Comparison of ENCODE assay signal across 32 mouse cellular contexts in the genomic region with DNA sequence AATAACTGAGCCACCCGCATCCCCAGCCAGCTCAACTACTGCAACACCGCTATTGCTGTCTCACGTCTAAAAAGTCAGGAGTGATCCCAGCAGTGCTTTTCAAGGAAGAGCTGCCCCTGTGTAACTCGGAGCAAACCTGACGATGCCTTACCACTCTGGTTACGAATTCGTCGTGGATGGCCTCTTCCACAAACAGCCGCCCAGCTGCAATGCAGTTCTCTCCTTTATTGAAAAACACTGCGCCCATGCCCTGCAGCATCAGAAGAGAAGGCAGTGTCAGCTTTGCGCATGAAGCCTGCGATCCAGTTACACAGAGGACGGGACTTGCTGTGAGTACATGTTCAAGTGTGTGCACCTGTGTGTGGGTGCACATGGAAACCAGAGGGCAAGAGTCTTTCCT. TPM values are rescaled to one million over a fixed set of nuclear protein-coding genes. Genes with fewer than 3 reads are reported as not detected.
"Had no signal": no experiment of that assay in that cellular context is flagged by ENCODE, and none has a peak within 500 bp of the region (broad histone marks: within the 10 kb centered on the region; RNA-seq: fewer than 3 reads in every experiment).

No protein-coding gene starts in this region.

- H3K27ac ChIP-seq: limb, embryonic 10.5 days; limb, embryonic 12.5 days; limb, embryonic 13.5 days; limb, embryonic 15.5 days; liver, embryonic 12.5 days; liver, embryonic 13.5 days; liver, embryonic 14.5 days; liver, embryonic 15.5 days; lung, embryonic 15.5 days; macrophage; midbrain, embryonic 10.5 days; midbrain, embryonic 12.5 days; midbrain, embryonic 13.5 days; midbrain, embryonic 15.5 days; neural tube, embryonic 12.5 days had no signal

- H3K27me3 ChIP-seq: limb, embryonic 12.5 days; limb, embryonic 13.5 days; limb, embryonic 15.5 days; liver, embryonic 12.5 days; liver, embryonic 13.5 days; liver, embryonic 15.5 days; lung, embryonic 15.5 days; midbrain, embryonic 12.5 days; midbrain, embryonic 13.5 days; midbrain, embryonic 15.5 days; neural tube, embryonic 12.5 days had no signal

- DNase-seq: left cerebral cortex, postnatal 4 days; liver; liver, embryonic 13.5 days; liver, postnatal 0 days; lung, adult 18-20 months; lung, adult 2 months; lung, embryonic 14.5 days; lung, postnatal 10 days; lung, postnatal 14 days; lung, postnatal 36 days; lung, postnatal 4 days; midbrain, embryonic 14.5 days had no signal

- H3K4me3 ChIP-seq: limb, embryonic 10.5 days; limb, embryonic 12.5 days; limb, embryonic 13.5 days; limb, embryonic 15.5 days; liver, embryonic 12.5 days; liver, embryonic 13.5 days; liver, embryonic 15.5 days; lung, embryonic 15.5 days; megakaryocyte, embryonic 14.5 days; midbrain, embryonic 10.5 days; midbrain, embryonic 12.5 days; midbrain, embryonic 13.5 days; midbrain, embryonic 15.5 days; myocyte; neural tube, embryonic 12.5 days had no signal

- H3K36me3 ChIP-seq: limb, embryonic 10.5 days; limb, embryonic 12.5 days; limb, embryonic 13.5 days; limb, embryonic 15.5 days; liver, embryonic 12.5 days; liver, embryonic 13.5 days; liver, embryonic 15.5 days; lung, embryonic 15.5 days; midbrain, embryonic 10.5 days had no signal

- H3K4me1 ChIP-seq: limb, embryonic 10.5 days; limb, embryonic 12.5 days; limb, embryonic 13.5 days; limb, embryonic 15.5 days; liver, embryonic 12.5 days; liver, embryonic 13.5 days; liver, embryonic 15.5 days; lung, embryonic 15.5 days; megakaryocyte, embryonic 14.5 days; midbrain, embryonic 12.5 days; midbrain, embryonic 13.5 days; midbrain, embryonic 15.5 days; neural tube, embryonic 12.5 days had no signal

- H3K9me3 ChIP-seq: limb, embryonic 10.5 days; limb, embryonic 12.5 days; limb, embryonic 13.5 days; limb, embryonic 15.5 days; liver, embryonic 12.5 days; liver, embryonic 13.5 days; liver, embryonic 15.5 days; lung, embryonic 15.5 days; megakaryocyte, embryonic 14.5 days; midbrain, embryonic 10.5 days; midbrain, embryonic 12.5 days; midbrain, embryonic 13.5 days; midbrain, embryonic 15.5 days; neural tube, embryonic 12.5 days had no signal

RNA-seq across cellular contexts. Expression of a gene that starts 36.6 kb away (rescaled TPM):
- total RNA-seq: megakaryocyte progenitor cell, adult 5-6 weeks; megakaryocyte, adult 5-6 weeks; megakaryocyte-erythroid progenitor cell, adult 5-6 weeks; monocyte, adult 5-6 weeks had no signal
- polyA plus RNA-seq: macrophage had no signal
